Mouse (Mus musculus) testis, adult 2 months (tissue): ENCODE data around the gene Gpr12. TPM values are rescaled to one million over a fixed set of nuclear protein-coding genes. Genes with fewer than 3 reads are reported as not detected.
"Not testable (repeated sequence)": the region's sequence is repeated elsewhere in the genome, so short reads cannot be mapped to it uniquely, and the experiment has no call there.

ENCODE experiments used
- H3K27ac ChIP-seq: fragments of 200-500 bp; 2 replicates; pipeline ENCODE4 v1.5.1; 2012; ENCODE audit warnings: low read depth, low read length; ENCODE audit not compliant: control insufficient read depth, insufficient read depth
- H3K27me3 ChIP-seq: fragments of 200-500 bp; 2 replicates; pipeline ENCODE4 v1.6.1; 2012; ENCODE audit warnings: mild to moderate bottlenecking, low read length, moderate library complexity; ENCODE audit not compliant: control insufficient read depth, insufficient read depth
- H3K36me3 ChIP-seq: fragments of 200-500 bp; 2 replicates; pipeline ENCODE4 v1.6.1; 2012; ENCODE audit warnings: mild to moderate bottlenecking, low read length; ENCODE audit not compliant: control insufficient read depth, insufficient read depth
- H3K4me1 ChIP-seq: fragments of 200-500 bp; 2 replicates; pipeline ENCODE4 v1.6.1; 2012; ENCODE audit warnings: low read length; ENCODE audit not compliant: control insufficient read depth, insufficient read depth
- H3K4me3 ChIP-seq: fragments of 200-500 bp; 2 replicates; pipeline ENCODE4 v1.5.1; 2012; ENCODE audit warnings: low read depth, mild to moderate bottlenecking, low read length, moderate library complexity, mixed read lengths; ENCODE audit not compliant: control insufficient read depth
- CTCF ChIP-seq: fragments of 200-500 bp; IDR thresholded peaks from 2 replicates; pipeline ENCODE4 v1.5.1; 2012; ENCODE audit warnings: low read depth, mild to moderate bottlenecking, inconsistent platforms, low read length, moderate library complexity; ENCODE audit not compliant: control insufficient read depth, insufficient read depth, insufficient replicate concordance
- POLR2A ChIP-seq: fragments of 200-500 bp; IDR thresholded peaks from 2 replicates; pipeline ENCODE4 v1.6.1; 2012; ENCODE audit warnings: low read depth, mild to moderate bottlenecking, inconsistent platforms, low read length, moderate library complexity; ENCODE audit not compliant: control insufficient read depth
- polyA plus RNA-seq: library from polyadenylated mRNA; depleted of rRNA; stranded (reverse); fragments of >200 nt; gene quantifications from 2 replicates; pipeline ENCODE4 v1.2.3, GENCODE M21; 2012

Gene Gpr12
- polyA plus RNA-seq, 1 experiment = not detected

DNA sequence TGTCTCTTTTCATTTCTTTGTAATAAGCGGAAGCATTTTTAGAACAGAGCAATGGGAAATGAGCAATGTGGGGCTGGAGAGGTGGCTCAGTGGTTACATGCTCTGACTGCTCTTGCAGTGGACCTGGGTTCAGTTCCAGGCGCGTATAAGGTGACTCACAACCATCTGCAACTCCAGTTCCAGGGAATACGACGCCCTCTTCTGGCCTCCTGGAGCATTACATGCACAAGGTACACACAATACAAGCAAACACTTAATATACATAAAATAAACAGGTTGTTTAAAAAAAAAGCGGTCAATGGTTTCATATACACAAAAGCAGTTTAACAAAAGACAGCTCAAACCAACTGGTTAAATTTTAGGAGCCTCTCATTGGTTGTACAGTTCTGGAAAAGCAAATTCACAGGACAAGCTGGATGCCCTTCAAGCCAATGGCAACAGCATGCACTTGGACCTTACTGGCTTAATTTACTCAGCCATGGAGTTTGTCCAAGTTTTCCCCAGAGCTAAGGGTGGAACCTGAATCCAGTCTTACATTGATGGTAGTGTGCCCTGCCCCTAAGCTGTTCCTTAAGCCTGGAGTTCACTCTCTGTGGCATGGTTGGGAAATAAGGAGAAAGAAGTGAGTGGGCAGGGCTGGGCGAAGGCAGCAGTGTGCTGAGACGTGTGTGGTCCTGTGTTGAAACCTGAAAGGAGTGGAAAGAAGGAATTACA lies 1.5 kb upstream of the Gpr12 start:
- TF ChIP-seq CTCF (peak; percentile 34; the same call in 1 of the 2 replicates), POLR2A (no peak)
- peaks cover 2% of the 10 kb centered on the region for H3K27me3 ChIP-seq

DNA sequence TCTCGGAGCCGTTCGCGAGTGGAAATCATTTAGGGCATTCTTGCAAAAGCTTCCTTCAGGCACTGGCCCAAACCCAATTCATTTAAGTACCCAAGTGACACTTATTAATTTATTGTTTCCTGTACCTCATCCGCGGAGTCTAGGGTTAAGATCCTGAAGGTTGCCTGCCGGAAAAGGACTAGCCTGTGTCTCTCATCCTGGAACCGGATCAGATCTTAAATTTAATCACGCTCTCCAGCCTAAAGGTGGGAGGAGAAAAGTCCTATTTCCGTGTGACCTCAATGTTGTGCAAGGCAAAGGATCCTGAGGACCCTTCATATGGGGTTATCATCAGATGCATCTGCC lies 240 bp upstream of the Gpr12 start:
- Histone ChIP-seq H3K36me3 (no peaks in the 10 kb centered on the region), H3K4me1 (peaks cover 13% of the 10 kb centered on the region), H3K4me3 (peak overlapping the region; percentile 56), H3K27ac (no peak overlapping the region), H3K27me3 (peaks cover 2% of the 10 kb centered on the region)
- TF ChIP-seq POLR2A (no peak), CTCF (no peak)

More for the DNA sequence above, 1.5 kb upstream of the Gpr12 start:
- H3K36me3 ChIP-seq = no peaks in the 10 kb centered on the region
- no peak overlapping the region for H3K4me3 ChIP-seq
- H3K27ac ChIP-seq = no peak overlapping the region
- peaks cover 13% of the 10 kb centered on the region for H3K4me1 ChIP-seq

DNA sequence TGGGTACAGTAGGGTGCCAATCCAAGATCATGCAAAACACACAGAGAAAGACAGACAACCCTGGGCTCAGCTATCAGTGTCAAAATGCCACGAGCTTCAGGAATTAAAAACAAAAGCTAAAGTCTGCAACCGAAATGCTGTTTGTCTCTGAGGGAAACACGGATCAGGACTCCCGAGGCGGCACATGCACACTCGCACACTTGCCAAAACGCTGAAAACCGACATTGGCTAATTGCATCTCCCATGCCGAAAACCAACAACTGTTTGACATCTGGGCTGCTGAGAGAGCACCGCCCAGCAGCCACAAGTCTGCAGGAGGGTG lies 922 bp downstream of the Gpr12 start:
- Histone ChIP-seq H3K36me3 (no peaks in the 10 kb centered on the region), H3K4me3 (no peak overlapping the region), H3K27ac (no peak overlapping the region), H3K27me3 (peaks cover 2% of the 10 kb centered on the region), H3K4me1 (peaks cover 13% of the 10 kb centered on the region)
- no peak for TF ChIP-seq POLR2A
- TF ChIP-seq CTCF = no peak

DNA sequence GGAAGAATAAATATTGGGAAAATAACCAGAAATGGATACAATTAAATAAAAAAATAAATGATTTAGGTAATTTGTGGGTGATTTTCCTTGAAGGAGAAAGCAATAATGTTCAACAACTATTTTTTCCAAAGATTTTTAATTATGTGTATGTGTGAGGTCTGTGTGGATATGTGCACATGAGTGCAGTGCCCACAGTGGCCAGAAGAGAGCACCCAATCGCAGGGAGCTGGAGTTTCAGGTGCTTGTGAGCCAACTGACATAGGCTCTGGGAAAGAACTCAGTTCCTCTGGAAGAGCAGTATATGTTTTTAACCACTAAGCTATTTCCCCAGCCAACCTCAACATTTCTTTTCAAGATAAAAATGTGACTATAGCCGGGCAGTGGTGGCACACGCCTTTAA lies 8.4 kb downstream of the Gpr12 start:
- Histone ChIP-seq H3K4me3 (no peak overlapping the region), H3K27me3 (no peaks in the 10 kb centered on the region), H3K4me1 (no peaks in the 10 kb centered on the region), H3K27ac (no peak overlapping the region), H3K36me3 (no peaks in the 10 kb centered on the region)
- TF ChIP-seq POLR2A (no peak), CTCF (no peak; the same call in 1 of the 2 replicates)

DNA sequence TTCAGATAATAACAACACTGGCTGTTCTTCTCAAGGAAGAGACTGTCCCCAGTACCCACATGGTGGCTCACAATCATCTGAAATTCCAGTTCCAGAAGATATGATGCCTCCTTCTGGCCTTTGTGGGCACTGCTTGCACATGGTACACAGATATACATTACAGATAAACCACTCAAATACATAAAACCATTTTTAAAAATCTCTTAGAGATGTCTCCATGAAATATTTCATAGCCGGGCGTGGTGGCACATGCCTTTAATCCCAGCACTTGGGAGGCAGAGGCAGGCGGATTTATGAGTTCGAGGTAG lies 12.3 kb downstream of the Gpr12 start:
- not testable (repeated sequence) for H3K27ac ChIP-seq, H3K27me3 ChIP-seq, H3K36me3 ChIP-seq, H3K4me1 ChIP-seq, H3K4me3 ChIP-seq

DNA sequence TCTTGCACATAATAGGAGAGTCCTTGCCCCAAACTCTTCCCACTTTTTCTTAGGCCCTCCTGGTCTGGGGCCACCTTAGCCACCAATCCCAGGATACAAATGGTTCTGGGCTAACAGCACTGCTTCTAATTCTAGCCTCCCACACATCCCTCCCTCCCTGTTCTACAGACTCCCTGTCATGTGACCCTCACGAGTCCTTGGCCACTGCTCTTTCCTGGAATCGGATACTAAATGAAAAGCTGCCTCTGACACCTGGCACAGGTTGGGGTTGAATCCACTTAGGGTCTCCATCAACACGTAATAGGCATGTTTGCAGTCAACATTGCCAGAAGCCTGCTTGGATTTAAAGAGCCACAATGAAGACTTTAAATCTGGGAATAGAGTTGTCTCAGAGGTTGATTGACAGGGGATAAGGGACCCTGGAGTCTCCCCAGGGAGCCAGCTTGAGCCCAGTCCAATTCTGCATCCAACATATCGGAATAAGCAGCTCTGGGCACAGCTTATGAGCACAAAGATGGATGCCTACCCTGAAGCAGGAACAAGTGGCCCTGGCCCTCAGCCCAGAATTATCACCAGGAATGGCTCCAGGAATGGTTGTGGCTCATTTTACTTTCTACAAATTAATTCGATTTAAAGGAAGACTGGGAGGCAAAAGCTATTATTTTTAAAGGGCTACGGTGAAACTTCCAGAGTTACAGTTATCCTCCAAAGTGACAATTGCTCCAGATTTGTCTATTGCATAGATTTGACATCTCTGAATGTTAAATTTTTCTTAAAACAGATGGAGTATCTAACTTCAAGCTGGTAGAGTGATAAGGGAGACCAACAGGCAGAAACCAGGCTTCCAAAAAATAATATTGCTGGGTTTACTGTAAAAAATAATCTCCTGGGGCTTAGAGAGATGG lies 13.0 kb downstream of the Gpr12 start:
- H3K27me3 ChIP-seq, H3K4me3 ChIP-seq, H3K4me1 ChIP-seq, H3K36me3 ChIP-seq, H3K27ac ChIP-seq: not testable (repeated sequence)

DNA sequence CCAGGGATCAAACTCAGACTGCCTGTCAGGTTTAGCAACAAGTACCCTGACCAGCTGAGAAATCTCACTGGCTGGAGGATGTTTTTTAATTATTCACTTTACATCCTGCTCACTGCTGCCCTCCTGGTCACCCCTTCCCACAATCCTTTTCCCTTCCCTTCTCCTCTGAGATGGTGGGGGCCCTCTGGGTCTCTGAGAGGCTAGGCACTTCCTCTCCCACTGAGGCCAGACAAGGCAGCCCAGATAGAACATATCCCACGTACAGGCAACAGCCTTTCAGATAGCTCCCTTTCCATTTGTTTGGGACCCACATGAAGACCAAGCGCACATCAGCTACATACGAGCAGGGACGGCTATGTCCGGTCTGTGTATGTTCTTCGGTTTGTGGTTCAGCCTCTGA lies 14.9 kb downstream of the Gpr12 start:
- not testable (repeated sequence) for H3K4me1 ChIP-seq, H3K27ac ChIP-seq, H3K36me3 ChIP-seq, H3K27me3 ChIP-seq, H3K4me3 ChIP-seq

DNA sequence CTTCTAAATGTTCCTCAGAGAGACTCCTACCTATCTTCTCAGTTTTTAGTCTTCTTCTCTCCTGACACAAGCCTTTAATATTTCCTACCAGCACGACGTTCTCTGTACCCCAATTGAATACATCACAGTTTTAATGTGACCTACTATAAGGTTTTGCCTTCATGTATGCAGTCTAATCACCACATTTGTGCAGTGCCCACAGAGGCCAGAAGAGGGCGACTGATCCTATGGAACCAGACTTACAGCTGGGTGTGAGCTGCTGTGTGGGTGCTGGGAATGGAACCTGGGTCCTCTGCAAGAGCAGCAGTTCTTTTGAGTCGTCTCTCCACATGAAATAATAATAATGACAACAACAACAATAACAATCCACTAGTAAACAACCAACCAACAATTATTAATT lies 18.0 kb downstream of the Gpr12 start:
- no peak overlapping the region for H3K27ac ChIP-seq
- H3K27me3 ChIP-seq = no peaks in the 10 kb centered on the region
- H3K4me3 ChIP-seq = no peak overlapping the region
- TF ChIP-seq POLR2A = no peak
- TF ChIP-seq CTCF = peak; percentile 36; the same call in 1 of the 2 replicates
- H3K4me1 ChIP-seq = no peaks in the 10 kb centered on the region
- H3K36me3 ChIP-seq = no peaks in the 10 kb centered on the region
